Mouse (Mus musculus) left cerebral cortex, adult 8-10 months (tissue): Measurements from ENCODE around the gene Gm10273. TPM values are rescaled to one million over a fixed set of nuclear protein-coding genes. Genes with fewer than 3 reads are reported as not detected.
A peak's percentile ranks its signal among the peaks of the same experiment; 100 is the strongest.
"Not testable (repeated sequence)": the region's sequence is repeated elsewhere in the genome, so short reads cannot be mapped to it uniquely, and the experiment has no call there.

ENCODE experiments used
- DNase-seq, 2 experiments: peaks; one replicate each; pipeline ENCODE4 v3.0.0; 2022; ENCODE audit warnings: low spot score in 2 of 2
- total RNA-seq, 4 experiments: library from RNA; stranded (reverse); gene quantifications; 2 replicates each; pipeline ENCODE4 v1.2.4; 2022

Gm10273 gene
- 10 to 100 TPM; 21.7 to 56.4 (median 45.6) TPM for total RNA-seq

- DNase-seq: not testable (repeated sequence)
These were observed at the start of gene Gm10273 for GRCm38 (mm10) chr10:59395461-59395860. Gm10273 (plus strand) TSS chr10:59395632.

- no peak for DNase-seq
These were observed 48.9 kb upstream of the Gm10273 start for GRCm38 (mm10) chr10:59346560-59346959.

- no peak for DNase-seq
These were observed 47.2 kb upstream of the Gm10273 start for GRCm38 (mm10) chr10:59348200-59348599.

- no peak for DNase-seq
These were observed 45.9 kb upstream of the Gm10273 start for GRCm38 (mm10) chr10:59349536-59349935.

- no peak for DNase-seq
These were observed 42.4 kb upstream of the Gm10273 start for GRCm38 (mm10) chr10:59353065-59353464.

- no peak for DNase-seq
These were observed 41.3 kb upstream of the Gm10273 start for GRCm38 (mm10) chr10:59354120-59354519.

- no peak for DNase-seq
These were observed 40.4 kb upstream of the Gm10273 start for GRCm38 (mm10) chr10:59355020-59355419.

GRCm38 (mm10) chr10:59358744-59359143, 36.7 kb upstream of the Gm10273 start:
- no peak for DNase-seq

- DNase-seq: no peak
These were observed 32.2 kb upstream of the Gm10273 start for GRCm38 (mm10) chr10:59363208-59363607.

- no peak for DNase-seq
These were observed 30.9 kb upstream of the Gm10273 start for GRCm38 (mm10) chr10:59364551-59364950.

- DNase-seq: no peak
These were observed 29.4 kb upstream of the Gm10273 start for GRCm38 (mm10) chr10:59365804-59366589.

- no peak for DNase-seq
These were observed 28.7 kb upstream of the Gm10273 start for GRCm38 (mm10) chr10:59366746-59367145.

- no peak for DNase-seq
These were observed 28.2 kb upstream of the Gm10273 start for GRCm38 (mm10) chr10:59367206-59367605.

GRCm38 (mm10) chr10:59368729-59369128, 26.7 kb upstream of the Gm10273 start:
- no peak for DNase-seq

GRCm38 (mm10) chr10:59369426-59369825, 26.0 kb upstream of the Gm10273 start:
- no peak for DNase-seq

- DNase-seq: no peak
These were observed 17.5 kb upstream of the Gm10273 start for GRCm38 (mm10) chr10:59377906-59378305.

GRCm38 (mm10) chr10:59378728-59379127, 16.7 kb upstream of the Gm10273 start:
- DNase-seq: no peak

- DNase-seq: no peak
These were observed 15.5 kb upstream of the Gm10273 start for GRCm38 (mm10) chr10:59379927-59380326.

GRCm38 (mm10) chr10:59380411-59380821, 15.0 kb upstream of the Gm10273 start:
- DNase-seq: no peak

GRCm38 (mm10) chr10:59381563-59381962, 13.9 kb upstream of the Gm10273 start:
- not testable (repeated sequence) for DNase-seq

GRCm38 (mm10) chr10:59386951-59387350, 8.5 kb upstream of the Gm10273 start:
- peak in 1 of 2 experiments; percentile 19 for DNase-seq

GRCm38 (mm10) chr10:59389652-59390051, 5.8 kb upstream of the Gm10273 start:
- DNase-seq: peak in 1 of 2 experiments; percentile 26

- DNase-seq: no peak
These were observed 3.5 kb upstream of the Gm10273 start for GRCm38 (mm10) chr10:59391907-59392306.
